Mouse (Mus musculus) embryo, embryonic 10 days (tissue): Measurements from ENCODE around the gene Paqr6.
"Not testable (repeated sequence)": the region's sequence is repeated elsewhere in the genome, so short reads cannot be mapped to it uniquely, and the experiment has no call there.

ENCODE experiments used
- DNase-seq: peaks from one replicate; pipeline ENCODE4 v3.0.0-alpha.2; 2015; ENCODE audit warnings: low spot score

Gene Paqr6

DNA sequence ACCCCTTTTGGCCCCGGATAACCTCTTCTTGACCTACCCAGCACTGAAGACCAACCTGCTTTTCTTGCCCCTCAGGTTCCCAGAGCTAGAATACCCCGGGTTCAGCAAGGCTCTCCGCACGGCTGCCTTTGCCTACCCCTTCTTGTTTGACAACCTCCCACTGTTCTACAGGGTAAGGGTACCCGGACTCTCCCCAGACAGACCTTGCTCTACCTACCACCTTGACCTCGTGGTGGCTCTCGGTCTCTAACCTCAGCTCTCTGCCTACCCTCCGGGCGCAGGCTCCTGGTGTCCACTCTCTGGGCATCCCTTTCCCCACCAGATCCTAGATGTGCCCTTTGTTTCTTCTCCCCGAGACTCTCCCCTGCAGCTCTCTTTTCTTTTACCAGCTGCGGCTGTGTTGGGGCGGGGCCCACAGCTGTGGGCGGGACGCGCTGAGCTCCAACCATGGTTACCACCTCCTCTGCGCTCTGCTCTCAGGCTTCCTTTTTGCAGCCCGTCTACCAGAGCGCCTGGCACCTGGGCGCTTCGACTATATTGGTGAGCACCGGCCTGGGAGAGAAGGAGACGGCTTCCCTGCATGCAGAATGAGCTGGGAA, 2.5 kb downstream of the Paqr6 start:
- peak; percentile 42 for DNase-seq

DNA sequence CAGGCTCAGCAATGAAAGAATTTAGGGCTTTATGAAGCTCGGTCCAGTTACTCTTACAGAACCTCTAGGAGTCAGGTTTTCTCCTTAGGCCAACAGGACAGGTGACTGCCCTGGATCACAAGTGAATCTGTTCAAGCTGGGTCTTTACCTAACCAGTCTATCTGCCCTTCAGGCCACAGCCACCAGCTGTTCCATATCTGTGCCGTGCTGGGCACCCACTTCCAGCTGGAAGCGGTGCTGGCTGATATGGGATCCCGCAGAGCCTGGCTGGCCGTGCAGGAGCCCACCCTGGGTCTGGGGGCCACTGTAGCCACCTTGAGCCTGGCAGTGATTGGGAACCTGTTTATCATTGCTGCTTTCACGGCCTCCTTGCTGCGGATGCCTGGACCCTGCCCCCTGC, 3.1 kb downstream of the Paqr6 start:
- not testable (repeated sequence) for DNase-seq

DNA sequence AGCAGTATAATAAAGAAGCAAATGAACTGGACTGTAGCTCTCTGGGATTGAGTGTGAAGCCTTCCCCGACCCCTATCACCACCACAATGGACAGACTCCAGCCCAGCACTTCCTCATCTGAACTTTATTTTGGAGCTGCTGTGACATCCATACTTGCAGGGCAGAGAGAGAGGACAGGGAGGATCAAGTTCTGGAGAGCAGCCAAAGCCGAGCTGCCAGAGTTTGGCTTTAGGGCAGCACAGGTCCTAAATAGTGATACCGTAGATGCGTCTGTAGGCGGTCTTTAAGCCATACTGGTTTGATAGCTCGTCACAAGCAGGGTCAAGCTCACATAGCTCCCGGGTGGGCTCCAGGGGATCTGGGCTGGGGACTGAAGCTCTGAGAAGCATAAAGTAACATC, 4.1 kb downstream of the Paqr6 start:
- not testable (repeated sequence) for DNase-seq

DNA sequence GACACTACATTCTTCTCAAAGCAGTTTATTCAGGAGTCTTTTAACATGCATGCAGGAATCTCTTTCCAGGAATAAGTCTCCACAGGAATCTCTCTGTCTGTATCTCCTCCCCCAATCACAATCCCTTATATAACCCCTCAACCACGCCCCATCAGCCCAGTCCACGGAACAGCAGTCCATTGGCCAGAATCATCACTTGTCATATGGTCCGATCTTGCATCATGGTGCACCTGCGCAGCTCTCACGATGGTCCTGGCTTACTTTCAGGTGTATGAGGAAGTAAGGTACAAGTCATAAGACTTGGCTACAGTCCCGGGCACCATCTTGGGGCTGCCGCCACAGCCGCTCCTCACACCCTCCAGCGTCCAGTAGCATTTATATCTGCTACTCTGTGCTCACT, 8.3 kb downstream of the Paqr6 start, which contains the start of gene Bglap3:
Gene Bglap3, minus strand, starts transcription at position 101 of the 400 bp plus-strand sequence.
- DNase-seq, result not testable (repeated sequence)

DNA sequence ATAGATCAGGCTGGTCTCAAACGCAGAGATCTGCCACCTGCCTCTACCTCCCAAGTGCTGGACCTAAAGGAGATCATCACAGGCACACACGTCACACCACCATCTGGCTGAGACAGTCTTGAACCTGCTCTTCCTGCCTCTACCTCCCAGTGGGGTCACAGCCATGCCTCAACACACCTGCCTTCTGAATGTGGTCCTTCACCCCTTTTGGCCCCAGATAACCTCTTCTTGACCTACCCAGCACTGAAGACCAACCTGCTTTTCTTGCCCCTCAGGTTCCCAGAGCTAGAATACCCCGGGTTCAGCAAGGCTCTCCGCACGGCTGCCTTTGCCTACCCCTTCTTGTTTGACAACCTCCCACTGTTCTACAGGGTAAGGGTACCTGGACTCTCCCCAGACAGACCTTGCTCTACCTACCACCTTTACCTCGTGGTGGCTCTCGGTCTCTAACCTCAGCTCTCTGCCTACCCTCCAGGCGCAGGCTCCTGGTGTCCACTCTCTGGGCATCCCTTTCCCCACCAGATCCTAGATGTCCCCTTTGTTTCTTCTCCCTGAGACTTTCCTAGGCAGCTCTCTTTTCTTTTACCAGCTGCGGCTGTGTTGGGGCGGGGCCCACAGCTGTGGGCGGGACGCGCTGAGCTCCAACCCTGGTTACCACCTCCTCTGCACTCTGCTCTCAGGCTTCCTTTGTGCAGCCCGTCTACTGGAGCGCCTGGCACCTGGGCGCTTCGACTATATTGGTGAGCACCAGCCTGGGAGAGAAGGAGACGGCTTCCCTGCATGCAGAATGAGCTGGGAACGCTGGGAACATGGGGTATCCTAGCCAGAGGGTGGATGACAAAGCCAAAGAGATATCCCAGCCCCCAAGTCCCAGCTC, 11.6 kb downstream of the Paqr6 start:
- DNase-seq, result peak; percentile 71

DNA sequence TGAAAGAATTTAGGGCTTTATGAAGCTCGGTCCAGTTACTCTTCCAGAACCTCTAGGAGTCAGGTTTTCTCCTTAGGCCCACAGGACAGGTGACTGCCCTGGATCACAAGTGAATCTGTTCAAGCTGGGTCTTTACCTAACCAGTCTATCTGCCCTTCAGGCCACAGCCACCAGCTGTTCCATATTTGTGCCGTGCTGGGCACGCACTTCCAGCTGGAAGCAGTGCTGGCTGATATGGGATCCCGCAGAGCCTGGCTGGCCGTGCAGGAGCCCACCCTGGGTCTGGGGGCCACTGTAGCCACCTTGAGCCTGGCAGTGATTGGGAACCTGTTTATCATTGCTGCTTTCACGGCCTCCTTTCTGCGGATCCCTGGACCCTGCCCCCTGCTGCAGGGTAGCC, 12.3 kb downstream of the Paqr6 start:
- not testable (repeated sequence) for DNase-seq

DNA sequence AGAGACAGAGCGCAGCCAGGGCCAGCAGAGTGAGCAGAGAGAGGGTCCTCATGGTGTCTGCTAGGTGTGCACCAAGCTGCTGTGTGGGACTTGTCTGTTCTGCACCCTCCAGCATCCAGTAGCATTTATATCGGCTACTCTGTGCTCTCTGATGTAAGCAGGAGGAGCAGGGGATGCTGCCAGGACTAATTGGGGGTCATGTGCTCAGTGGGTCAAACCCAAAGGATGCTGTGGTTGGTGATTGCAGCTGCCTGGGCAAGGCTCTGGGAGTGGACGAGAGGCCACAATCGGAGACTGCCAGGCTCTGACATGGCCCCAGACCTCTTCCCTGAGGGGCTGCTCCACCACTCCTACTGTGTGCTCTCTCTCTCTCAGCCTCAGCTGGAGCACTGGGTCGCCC, 14.2 kb downstream of the Paqr6 start, which contains the start of gene Bglap2:
Gene Bglap2, minus strand, starts transcription at position 101 of the 400 bp plus-strand sequence.
- DNase-seq, result not testable (repeated sequence)

DNA sequence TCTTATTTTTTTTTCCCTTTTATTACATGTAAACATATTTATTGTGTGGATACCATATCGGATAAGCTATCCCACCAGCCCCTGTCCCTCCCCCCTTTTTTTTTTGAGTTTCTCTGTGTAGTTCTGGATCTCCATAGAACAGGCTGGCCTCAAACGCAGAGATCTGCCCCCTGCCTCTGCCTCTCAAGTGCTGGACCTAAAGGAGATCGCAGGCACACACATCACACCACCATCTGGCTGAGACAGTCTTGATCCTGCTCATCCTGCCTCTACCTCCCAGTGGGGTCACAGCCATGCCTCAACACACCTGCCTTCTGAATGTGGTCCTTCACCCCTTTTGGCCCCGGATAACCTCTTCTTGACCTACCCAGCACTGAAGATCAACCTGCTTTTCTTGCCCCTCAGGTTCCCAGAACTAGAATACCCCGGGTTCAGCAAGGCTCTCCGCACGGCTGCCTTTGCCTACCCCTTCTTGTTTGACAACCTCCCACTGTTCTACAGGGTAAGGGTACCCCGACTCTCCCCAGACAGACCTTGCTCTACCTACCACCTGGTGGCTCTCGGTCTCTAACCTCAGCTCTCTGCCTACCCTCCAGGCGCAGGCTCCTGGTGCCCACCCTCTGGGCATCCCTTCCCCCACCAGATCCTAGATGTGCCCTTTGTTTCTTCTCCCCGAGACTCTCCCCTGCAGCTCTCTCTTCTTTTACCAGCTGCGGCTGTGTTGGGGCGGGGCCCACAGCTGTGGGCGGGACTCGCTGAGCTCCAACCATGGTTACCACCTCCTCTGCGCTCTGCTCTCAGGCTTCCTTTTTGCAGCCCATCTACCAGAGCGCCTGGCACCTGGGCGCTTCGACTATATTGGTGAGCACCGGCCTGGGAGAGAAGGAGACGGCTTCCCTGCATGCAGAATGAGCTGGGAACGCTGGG, 17.3 kb downstream of the Paqr6 start:
- peak; percentile 61 for DNase-seq

DNA sequence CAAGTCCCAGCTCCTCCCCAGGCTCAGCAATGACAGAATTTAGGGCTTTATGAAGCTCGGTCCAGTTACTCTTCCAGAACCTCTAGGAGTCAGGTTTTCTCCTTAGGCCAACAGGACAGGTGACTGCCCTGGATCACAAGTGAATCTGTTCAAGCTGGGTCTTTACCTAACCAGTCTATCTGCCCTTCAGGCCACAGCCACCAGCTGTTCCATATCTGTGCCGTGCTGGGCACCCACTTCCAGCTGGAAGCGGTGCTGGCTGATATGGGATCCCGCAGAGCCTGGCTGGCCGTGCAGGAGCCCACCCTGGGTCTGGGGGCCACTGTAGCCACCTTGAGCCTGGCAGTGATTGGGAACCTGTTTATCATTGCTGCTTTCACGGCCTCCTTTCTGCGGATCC, 18.0 kb downstream of the Paqr6 start:
- DNase-seq, result not testable (repeated sequence)

DNA sequence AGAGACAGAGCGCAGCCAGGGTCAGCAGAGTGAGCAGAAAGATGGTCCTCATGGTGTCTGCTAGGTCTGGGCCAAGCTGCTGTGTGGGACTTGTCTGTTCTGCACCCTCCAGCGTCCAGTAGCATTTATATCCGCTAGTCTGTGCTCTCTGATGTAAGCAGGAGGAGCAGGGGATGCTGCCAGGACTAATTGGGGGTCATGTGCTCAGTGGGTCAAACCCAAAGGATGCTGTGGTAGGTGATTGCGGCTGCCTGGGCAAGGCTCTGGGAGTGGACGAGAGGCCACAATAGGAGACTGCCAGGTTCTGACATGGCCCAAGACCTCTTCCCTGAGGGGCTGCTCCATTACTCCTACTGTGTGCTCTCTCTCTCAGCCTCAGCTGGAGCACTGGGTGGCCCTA, 20.0 kb downstream of the Paqr6 start, which contains the start of gene Bglap:
Gene Bglap, minus strand, starts transcription at position 101 of the 400 bp plus-strand sequence.
- no peak for DNase-seq

DNA sequence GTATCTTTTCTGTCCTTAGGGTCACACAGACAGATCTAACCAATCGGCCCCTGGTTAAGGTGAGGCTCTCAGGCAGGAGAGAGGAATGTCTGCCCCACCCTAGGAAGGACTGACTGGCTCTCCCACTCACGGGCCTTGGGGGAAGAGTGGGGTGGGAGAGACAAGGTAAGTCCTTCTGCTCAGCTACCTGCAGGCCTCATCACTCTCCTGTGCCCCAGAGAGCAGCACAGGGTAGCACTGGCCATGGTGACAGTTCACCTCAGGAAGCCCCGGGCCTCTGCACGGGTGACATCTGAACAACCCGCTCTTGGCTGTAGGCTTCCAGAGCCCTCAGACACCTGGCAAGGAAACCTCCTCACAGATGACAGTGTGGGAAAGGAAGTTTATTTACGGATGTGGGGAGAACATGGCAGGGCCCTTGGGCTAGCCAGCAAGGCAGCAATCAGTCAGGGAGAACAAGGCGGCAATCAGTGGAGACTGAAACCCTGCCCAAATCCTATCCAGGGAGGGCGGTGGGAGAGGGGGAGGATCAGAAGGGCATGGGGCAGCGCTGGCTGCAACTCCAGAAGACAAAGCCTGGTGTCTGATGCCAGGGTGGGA, 29.5 kb downstream of the Paqr6 start:
- no peak for DNase-seq

DNA sequence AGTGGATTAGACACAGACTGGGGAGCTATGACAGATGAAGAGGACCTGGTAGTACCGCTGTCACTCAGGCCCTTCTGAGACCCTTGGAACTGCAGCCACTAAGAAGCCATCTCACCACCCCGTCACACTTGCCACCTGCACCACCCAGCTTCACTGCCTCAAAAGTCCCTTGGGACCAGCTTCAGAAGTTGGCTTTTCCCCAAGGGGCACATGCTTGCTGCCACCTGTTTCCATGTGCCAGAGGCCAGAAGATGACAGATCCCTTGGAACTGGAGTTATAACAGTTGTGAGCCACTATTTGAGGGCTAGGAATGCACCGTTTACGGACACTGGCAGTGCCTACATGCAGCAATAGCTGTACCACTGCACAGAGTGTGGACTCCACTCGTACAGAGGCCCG, 30.9 kb downstream of the Paqr6 start:
- DNase-seq, result no peak

DNA sequence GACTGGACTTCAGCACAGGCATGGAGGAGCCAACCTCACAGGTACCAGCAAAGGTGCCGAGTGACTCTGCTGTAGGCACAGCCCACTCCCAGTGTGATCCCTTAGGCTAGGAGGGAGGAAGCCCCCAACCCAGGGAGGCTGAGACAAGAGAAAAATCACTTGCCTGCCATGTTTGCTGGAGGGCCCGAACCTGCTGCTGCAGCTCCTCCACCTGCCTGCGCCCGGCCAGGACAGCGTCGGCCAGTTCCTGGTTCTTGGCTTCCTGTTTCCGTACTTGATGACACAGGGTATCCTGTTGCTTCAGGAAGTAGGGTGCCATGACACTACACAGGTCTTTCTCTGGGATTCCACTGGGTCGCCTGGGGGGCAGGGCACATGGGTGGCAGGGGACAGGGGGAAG, 31.4 kb downstream of the Paqr6 start:
- DNase-seq, result no peak

DNA sequence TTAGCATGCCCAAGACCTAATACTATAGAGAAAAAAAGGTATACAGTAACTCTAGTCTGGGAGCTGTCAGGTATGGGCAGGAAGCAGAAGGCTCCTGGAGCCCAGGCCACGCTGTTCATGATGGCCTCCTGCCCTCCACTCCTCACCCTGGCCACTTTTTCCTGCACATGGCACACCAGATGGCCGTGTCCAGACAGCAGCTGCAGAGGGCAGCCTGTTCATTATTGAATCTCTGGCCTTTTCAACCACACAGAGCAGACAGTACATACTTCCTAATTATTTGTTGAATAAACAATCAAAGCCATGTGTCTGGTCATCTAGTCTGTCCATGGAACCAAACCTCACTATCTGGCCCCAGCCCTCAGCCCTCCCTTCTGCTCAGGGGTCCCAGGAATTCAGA, 34.3 kb downstream of the Paqr6 start:
- no peak for DNase-seq

DNA sequence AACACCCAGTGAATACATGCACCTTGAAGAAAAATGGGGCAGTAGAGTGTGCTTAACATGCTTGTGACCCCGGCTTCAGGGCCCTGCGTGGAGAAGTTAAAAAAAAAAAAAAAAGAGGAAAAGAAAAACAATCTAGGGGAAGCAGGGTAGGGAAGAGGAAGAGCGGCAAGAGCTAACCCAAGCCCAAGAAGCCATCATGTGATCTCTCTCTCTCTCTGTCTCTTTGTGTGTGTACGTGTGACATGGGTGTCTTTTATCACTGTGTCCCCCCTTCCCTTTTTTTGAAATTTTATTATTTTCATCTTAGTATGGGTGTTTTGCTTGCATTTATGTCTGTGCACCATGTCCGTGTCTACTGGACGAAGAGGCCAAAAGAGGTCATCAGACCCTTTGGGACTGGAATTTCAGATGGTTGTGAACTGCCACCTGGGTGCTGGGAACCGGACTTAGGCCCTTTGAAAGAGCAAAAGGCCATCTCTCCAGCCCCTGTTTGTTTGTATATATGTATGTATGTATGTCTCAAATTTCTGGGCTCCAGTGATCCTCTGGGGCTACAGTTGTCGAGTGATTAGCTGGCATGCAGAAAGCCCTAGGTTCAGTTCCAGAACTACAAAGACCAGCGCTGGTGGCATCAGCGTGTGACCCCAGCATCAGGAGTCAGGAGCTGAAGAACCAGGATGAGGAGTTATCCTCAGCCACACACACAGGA, 39.3 kb downstream of the Paqr6 start:
- no peak for DNase-seq

DNA sequence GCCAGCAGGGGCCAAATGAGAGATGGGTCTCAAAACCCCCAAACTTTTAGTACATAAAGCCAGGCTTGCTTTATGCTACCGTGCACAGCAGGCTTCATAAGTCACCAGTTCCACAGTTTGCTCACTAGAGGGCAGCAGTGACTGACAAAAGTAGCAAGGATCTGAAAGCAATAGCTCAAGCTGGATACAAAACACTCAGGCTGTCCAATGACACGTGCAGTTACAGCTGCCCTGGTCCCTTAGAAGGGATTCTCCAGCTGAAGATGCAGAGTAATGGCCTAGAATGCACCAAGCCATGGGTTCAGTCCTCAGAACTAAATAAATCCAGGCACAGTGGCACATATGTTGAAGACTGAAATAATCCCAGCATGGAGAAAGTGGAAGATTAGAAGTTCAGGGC, 42.7 kb downstream of the Paqr6 start:
- peak; percentile 93 for DNase-seq

DNA sequence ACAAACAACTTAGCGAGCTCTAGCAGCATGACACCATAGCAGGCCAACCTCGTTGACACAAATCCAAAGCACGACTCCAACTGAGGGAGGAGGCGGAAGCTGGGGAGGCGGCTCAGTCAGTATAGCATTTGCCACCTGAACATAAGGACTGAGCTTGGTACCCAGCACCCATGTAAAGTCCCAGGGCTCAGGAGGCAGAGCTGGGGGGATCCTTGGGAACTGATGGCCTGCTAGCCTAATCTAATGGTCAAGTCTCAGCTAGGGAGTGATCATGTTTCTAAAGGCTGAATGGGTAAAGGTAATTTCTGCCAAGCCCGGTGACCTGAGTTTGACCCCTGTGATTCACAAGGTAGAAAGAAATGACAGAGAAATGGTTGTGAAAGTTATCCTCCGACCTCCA, 43.1 kb downstream of the Paqr6 start:
- no peak for DNase-seq

DNA sequence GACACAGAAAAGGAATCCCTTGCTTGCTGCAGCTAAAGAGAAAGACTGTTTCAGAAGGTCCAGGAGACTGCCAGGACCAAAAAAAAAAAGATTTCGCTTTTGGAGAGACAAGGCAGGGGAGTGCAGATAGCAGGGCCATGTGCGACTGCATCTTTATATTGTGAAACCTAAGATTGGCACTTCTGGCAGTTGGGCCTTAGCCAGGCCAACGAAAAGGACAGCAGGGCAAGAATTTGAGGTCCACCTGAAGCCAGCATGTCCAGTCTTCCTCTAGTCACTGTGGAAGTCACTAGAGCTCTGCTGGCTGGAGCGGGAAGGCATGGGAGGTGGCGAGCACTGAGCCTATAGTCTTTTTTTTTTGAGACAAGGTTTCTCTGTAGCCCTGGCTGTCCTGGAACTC, 44.6 kb downstream of the Paqr6 start:
- no peak for DNase-seq

DNA sequence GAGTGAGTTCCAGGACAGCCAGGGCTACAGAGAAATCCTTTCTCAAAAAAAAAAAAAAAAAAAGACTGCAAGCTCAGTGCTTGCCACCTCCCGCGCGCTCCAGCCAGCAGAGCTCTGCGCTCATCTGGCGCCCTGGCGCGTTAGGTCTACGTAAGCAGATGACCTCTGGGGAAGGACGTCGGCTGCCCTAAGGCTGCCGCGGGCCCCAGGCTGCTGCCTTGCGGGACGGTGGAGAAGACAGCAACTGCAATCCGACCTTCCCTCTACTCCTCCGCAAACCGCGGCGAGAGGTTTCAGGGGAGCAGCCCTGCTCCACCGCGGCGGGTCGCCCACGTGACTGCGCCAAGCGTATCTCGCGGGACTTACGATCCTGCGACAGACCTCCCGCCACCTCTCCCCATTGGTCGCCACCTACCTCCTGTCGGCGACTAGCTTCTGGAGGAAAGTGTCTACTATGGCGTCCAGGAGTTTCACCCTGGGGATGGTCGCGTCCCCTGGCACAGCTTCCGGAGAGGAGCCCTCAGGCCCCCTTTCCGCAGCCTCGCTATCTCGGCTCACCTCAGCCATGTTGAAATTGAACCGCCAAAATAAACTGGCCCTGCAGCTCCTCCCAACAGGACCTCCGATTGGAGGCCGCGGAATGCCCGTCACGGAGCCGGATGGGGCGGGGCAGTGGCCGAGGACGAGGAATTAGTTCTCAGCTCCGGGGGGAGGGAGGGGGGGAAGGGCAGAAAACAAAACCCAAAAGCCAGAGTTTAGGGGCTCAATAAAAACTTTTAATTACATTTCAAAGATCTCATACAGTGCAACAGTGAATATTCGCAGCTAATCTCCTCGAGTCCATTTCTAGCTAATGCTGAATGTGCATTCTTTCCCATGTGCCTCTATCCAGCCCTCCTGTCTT, 45.6 kb downstream of the Paqr6 start, which contains the start of gene Pmf1:
Gene Pmf1, minus strand, starts transcription at position 591 of the 904 bp plus-strand sequence.
- peak; percentile 96 for DNase-seq

DNA sequence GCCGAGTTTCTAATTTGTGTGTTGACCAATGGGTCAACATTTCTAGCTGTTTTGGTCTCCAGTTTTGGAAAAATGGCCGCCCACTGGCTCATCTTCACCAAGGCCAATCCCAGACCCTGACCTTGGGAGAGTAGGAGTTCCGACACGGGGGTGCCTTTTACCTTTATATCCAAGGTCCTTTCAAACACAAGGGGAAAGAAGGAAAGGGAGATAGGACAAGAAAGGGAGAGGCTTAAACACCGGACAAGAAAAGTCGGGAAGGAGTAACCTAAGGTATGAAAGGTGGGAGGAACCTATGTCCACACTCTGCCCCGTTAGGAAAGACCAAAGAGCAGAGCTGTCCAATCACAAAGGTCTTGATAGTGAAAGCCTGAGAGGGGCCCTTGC, 46.3 kb downstream of the Paqr6 start:
- DNase-seq, result peak; percentile 12
